17 mouse cellular contexts compared by ENCODE assay signal in genomic region chr8:57538601-57539000, GRCm38 (mm10).
"Had no signal": no experiment of that assay in that cellular context is flagged by ENCODE, and none has a peak within 500 bp of the region (broad histone marks: within the 10 kb centered on the region; RNA-seq: fewer than 3 reads in every experiment).

No protein-coding gene starts in this region.

- H3K4me1 ChIP-seq: neural tube, embryonic 12.5 days; neural tube, embryonic 13.5 days; stomach, embryonic 15.5 days had no signal

- H3K27ac ChIP-seq: neural tube, embryonic 12.5 days; neural tube, embryonic 13.5 days; neural tube, embryonic 15.5 days; stomach, embryonic 15.5 days; stomach, postnatal 0 days had no signal

- H3K4me3 ChIP-seq: neural tube, embryonic 12.5 days; neural tube, embryonic 13.5 days; neural tube, embryonic 15.5 days; stomach, embryonic 15.5 days had no signal

- H3K9ac ChIP-seq: neural tube, embryonic 12.5 days; neural tube, embryonic 13.5 days; neural tube, embryonic 15.5 days; stomach, embryonic 15.5 days had no signal

- H3K4me2 ChIP-seq: neural tube, embryonic 12.5 days; neural tube, embryonic 13.5 days; neural tube, embryonic 15.5 days; stomach, embryonic 15.5 days had no signal

- H3K27me3 ChIP-seq: neural tube, embryonic 12.5 days; neural tube, embryonic 13.5 days; neural tube, embryonic 15.5 days; stomach, embryonic 15.5 days had no signal

- DNase-seq: retina, postnatal 1 day; right cerebral cortex, adult 18-20 months; right cerebral cortex, postnatal 14 days; right cerebral cortex, postnatal 25 days; right cerebral cortex, postnatal 4 days; spleen, adult 18-20 months; thymus, adult 18-20 months; thymus, adult 2 months; thymus, postnatal 14 days; thymus, postnatal 25 days; thymus, postnatal 36 days; thymus, postnatal 4 days had no signal

- H3K9me3 ChIP-seq: neural tube, embryonic 12.5 days; neural tube, embryonic 13.5 days; neural tube, embryonic 15.5 days; stomach, embryonic 15.5 days had no signal
